Mouse (Mus musculus) forebrain, embryonic 11.5 days (tissue): Measurements from ENCODE around the gene Fyb2. TPM values are rescaled to one million over a fixed set of nuclear protein-coding genes. Genes with fewer than 3 reads are reported as not detected.

Source experiments
- ATAC-seq: fragments of 200-750 bp; cut with Nextera tagmentation; replicated peaks from 2 replicates; pipeline ENCODE4 v1.8.0; 2017; ENCODE audit warnings: moderate TSS enrichment; ENCODE audit not compliant: low FRiP score
- DNase-seq: peaks from one replicate; pipeline ENCODE4 v3.0.0-alpha.2; 2017; ENCODE audit warnings: low spot score
- H3K27ac ChIP-seq: fragments of 300-500 bp; sonication (generic); 2 replicates; pipeline ENCODE4 v1.5.1; 2014; ENCODE audit warnings: low read depth, low read length
- H3K27me3 ChIP-seq: fragments of 300-500 bp; sonication (generic); 2 replicates; pipeline ENCODE4 v1.6.1; 2014; ENCODE audit warnings: mild to moderate bottlenecking, low read length, mixed read lengths; ENCODE audit not compliant: control insufficient read depth, insufficient read depth
- H3K36me3 ChIP-seq: fragments of 300-500 bp; sonication (generic); 2 replicates; pipeline ENCODE4 v1.6.1; 2014; ENCODE audit warnings: mild to moderate bottlenecking, low read length, moderate library complexity, mixed read lengths; ENCODE audit not compliant: control insufficient read depth, insufficient read depth
- H3K4me1 ChIP-seq: fragments of 300-500 bp; sonication (generic); replicated peaks from 2 replicates; pipeline ENCODE4 v1.6.1; 2014; ENCODE audit warnings: low read length, mixed read lengths; ENCODE audit not compliant: control insufficient read depth, insufficient read depth
- H3K4me2 ChIP-seq: fragments of 300-500 bp; sonication (generic); 2 replicates; pipeline ENCODE4 v1.6.1; 2014; ENCODE audit warnings: low read depth, mild to moderate bottlenecking, low read length, moderate library complexity, mixed read lengths; ENCODE audit not compliant: severe bottlenecking
- H3K4me3 ChIP-seq: fragments of 300-500 bp; sonication (generic); 2 replicates; pipeline ENCODE4 v1.5.1; 2014; ENCODE audit warnings: low read depth, low read length
- H3K9ac ChIP-seq: fragments of 300-500 bp; sonication (generic); 2 replicates; pipeline ENCODE4 v1.6.1; 2014; ENCODE audit warnings: low read length
- H3K9me3 ChIP-seq: fragments of 300-500 bp; sonication (generic); 2 replicates; pipeline ENCODE4 v1.6.1; 2016; ENCODE audit warnings: low read length, mixed read lengths; ENCODE audit not compliant: control insufficient read depth
- WGBS: fragments of 180-500 bp; shearing (Covaris S2); extraction: QIAGEN DNeasy Blood & Tissue Kit; methylation state at CpG from one replicate; pipeline ENCODE4 v1.1.7; 2014; 5-methylcytosine and 5-hydroxymethylcytosine counted together
- polyA plus RNA-seq: library from polyadenylated mRNA; unstranded; fragments of >200 nt; fragmentation: Nextera tagmentation; extraction: Ambion mirVana; gene quantifications from 2 replicates; pipeline ENCODE4 v1.2.1, GENCODE M21; 2014

Fyb2 gene
- polyA plus RNA-seq, 1 experiment from 2014 or later: 0.17 TPM

- no peak for ATAC-seq
- Histone ChIP-seq H3K4me2 (no peak overlapping the region), H3K27me3 (no peaks in the 10 kb centered on the region)
Observed at GRCm38 (mm10) chr4:104891708-104892107, 21.5 kb upstream of the Fyb2 start.

GRCm38 (mm10) chr4:104893588-104893987 is 19.7 kb upstream of the Fyb2 start:
- ATAC-seq (no peak), DNase-seq (no peak)
- Histone ChIP-seq H3K9ac (no peak overlapping the region), H3K9me3 (no peaks in the 10 kb centered on the region), H3K27me3 (no peaks in the 10 kb centered on the region), H3K4me2 (no peak overlapping the region), H3K4me3 (no peak overlapping the region), H3K4me1 (no peaks in the 10 kb centered on the region), H3K36me3 (no peaks in the 10 kb centered on the region), H3K27ac (no peak overlapping the region)
- WGBS: 84% methylated on average over 5 of the region's 5 CpGs

More at GRCm38 (mm10) chr4:104891708-104892107, 21.5 kb upstream of the Fyb2 start:
- no peak for DNase-seq
- 91% methylated on average over 7 of the region's 7 CpGs for WGBS
- H3K9ac ChIP-seq: no peak overlapping the region
- H3K36me3 ChIP-seq: no peaks in the 10 kb centered on the region
- H3K4me3 ChIP-seq: no peak overlapping the region
- no peak overlapping the region for H3K27ac ChIP-seq
- no peaks in the 10 kb centered on the region; the same call in 1 of the 2 replicates for H3K4me1 ChIP-seq
- H3K9me3 ChIP-seq: no peaks in the 10 kb centered on the region

GRCm38 (mm10) chr4:104894004-104894734 is 19.1 kb upstream of the Fyb2 start:
- Histone ChIP-seq H3K9me3 (no peaks in the 10 kb centered on the region), H3K36me3 (no peaks in the 10 kb centered on the region), H3K27ac (no peak overlapping the region), H3K9ac (no peak overlapping the region), H3K27me3 (no peaks in the 10 kb centered on the region), H3K4me2 (no peak overlapping the region), H3K4me3 (no peak overlapping the region), H3K4me1 (no peaks in the 10 kb centered on the region)
- no peak for ATAC-seq
- WGBS: 61% methylated on average over 13 of the region's 13 CpGs
- peak; percentile 69 for DNase-seq

GRCm38 (mm10) chr4:104902836-104903235 is 10.4 kb upstream of the Fyb2 start:
- DNase-seq: no peak
- 83% methylated on average over 2 of the region's 2 CpGs for WGBS
- no peaks in the 10 kb centered on the region for H3K27me3 ChIP-seq

GRCm38 (mm10) chr4:104905049-104905448 is 8.2 kb upstream of the Fyb2 start:
- ATAC-seq: no peak
- no peak for DNase-seq
- Histone ChIP-seq H3K27me3 (no peaks in the 10 kb centered on the region), H3K4me2 (no peak overlapping the region), H3K9ac (no peak overlapping the region), H3K9me3 (no peaks in the 10 kb centered on the region), H3K4me3 (no peak overlapping the region), H3K4me1 (no peaks in the 10 kb centered on the region), H3K27ac (no peak overlapping the region), H3K36me3 (no peaks in the 10 kb centered on the region)
- 92% methylated on average over 6 of the region's 6 CpGs for WGBS

More at GRCm38 (mm10) chr4:104902836-104903235, 10.4 kb upstream of the Fyb2 start:
- no peak for ATAC-seq
- Histone ChIP-seq H3K4me2 (no peak overlapping the region), H3K27ac (no peak overlapping the region), H3K4me3 (no peak overlapping the region), H3K9me3 (no peaks in the 10 kb centered on the region), H3K9ac (no peak overlapping the region), H3K36me3 (no peaks in the 10 kb centered on the region), H3K4me1 (no peaks in the 10 kb centered on the region)

GRCm38 (mm10) chr4:104911685-104912084 is 1.6 kb upstream of the Fyb2 start:
- Histone ChIP-seq H3K4me1 (no peaks in the 10 kb centered on the region; the same call in 1 of the 2 replicates), H3K4me2 (no peak overlapping the region), H3K36me3 (no peaks in the 10 kb centered on the region), H3K27ac (no peak overlapping the region), H3K27me3 (no peaks in the 10 kb centered on the region; the same call in 1 of the 2 replicates), H3K9ac (no peak overlapping the region), H3K4me3 (no peak overlapping the region), H3K9me3 (no peaks in the 10 kb centered on the region)
- peak; percentile 86 for DNase-seq
- WGBS: 32% methylated on average over 7 of the region's 7 CpGs
- peak; percentile 46; the same call in 1 of the 2 replicates for ATAC-seq

- no peak for ATAC-seq
- H3K4me3 ChIP-seq: no peak overlapping the region
- DNase-seq: no peak
- H3K9me3 ChIP-seq: no peaks in the 10 kb centered on the region
- WGBS: 77% methylated on average over 6 of the region's 6 CpGs
- no peaks in the 10 kb centered on the region; the same call in 1 of the 2 replicates for H3K4me1 ChIP-seq
- no peak overlapping the region for H3K4me2 ChIP-seq
- H3K9ac ChIP-seq: no peak overlapping the region
- no peaks in the 10 kb centered on the region for H3K36me3 ChIP-seq
- no peaks in the 10 kb centered on the region; the same call in 1 of the 2 replicates for H3K27me3 ChIP-seq
- H3K27ac ChIP-seq: no peak overlapping the region
Observed at GRCm38 (mm10) chr4:104914711-104915247, 1.5 kb downstream of the Fyb2 start.

GRCm38 (mm10) chr4:104918017-104918416 is 4.8 kb downstream of the Fyb2 start:
- Histone ChIP-seq H3K9ac (no peak overlapping the region), H3K36me3 (no peaks in the 10 kb centered on the region), H3K4me1 (no peaks in the 10 kb centered on the region; the same call in 1 of the 2 replicates), H3K4me3 (no peak overlapping the region), H3K4me2 (no peak overlapping the region), H3K9me3 (no peaks in the 10 kb centered on the region), H3K27ac (no peak overlapping the region), H3K27me3 (no peaks in the 10 kb centered on the region; the same call in 1 of the 2 replicates)
- no peak for DNase-seq
- ATAC-seq: no peak
- WGBS: 89% methylated on average over 6 of the region's 6 CpGs
